Mouse (Mus musculus) T-helper 1 cell (primary cell): ENCODE measurements around the gene Fam160b1.

Experiments
- in situ Hi-C: fragments of 300-600 bp; cut with MboI, MseI; formaldehyde crosslinking; loops from one replicate; pipeline ENCODE4 v1.15.1; 2025; ENCODE audit warnings: high pct_unique_total_duplicates

Gene Fam160b1

GRCm38 (mm10) chr19:57415031-57415807, 54.7 kb downstream of the Fam160b1 start:
- in situ Hi-C loops = no loop called here

- in situ Hi-C loops = no loop called here
Observed at GRCm38 (mm10) chr19:57417800-57418580, 57.5 kb downstream of the Fam160b1 start.

GRCm38 (mm10) chr19:57423402-57423801, 62.9 kb downstream of the Fam160b1 start:
- in situ Hi-C loops = no loop called here

- in situ Hi-C loops = no loop called here
Observed at GRCm38 (mm10) chr19:57425296-57425695, 64.8 kb downstream of the Fam160b1 start.

- in situ Hi-C loops = no loop called here
Observed at GRCm38 (mm10) chr19:57426841-57427240, 66.4 kb downstream of the Fam160b1 start.

- in situ Hi-C loops = no loop called here
Observed at GRCm38 (mm10) chr19:57427756-57428438, 67.4 kb downstream of the Fam160b1 start.

GRCm38 (mm10) chr19:57428641-57429040, 68.2 kb downstream of the Fam160b1 start:
- in situ Hi-C loops = no loop called here

- in situ Hi-C loops = no loop called here
Observed at GRCm38 (mm10) chr19:57429926-57430325, 69.4 kb downstream of the Fam160b1 start.

GRCm38 (mm10) chr19:57431476-57431875, 71.0 kb downstream of the Fam160b1 start:
- in situ Hi-C loops = no loop called here

- in situ Hi-C loops = no loop called here
Observed at GRCm38 (mm10) chr19:57434024-57434423, 73.5 kb downstream of the Fam160b1 start.

- in situ Hi-C loops = no loop called here
Observed at GRCm38 (mm10) chr19:57436586-57437021, 76.1 kb downstream of the Fam160b1 start.

- in situ Hi-C loops = no loop called here
Observed at GRCm38 (mm10) chr19:57437042-57437441, 76.6 kb downstream of the Fam160b1 start.
